Mouse (Mus musculus): ENCODE measurements at regions not wholly inside any gene's neighbourhood (a gene's known extent, or its start where the extent isn't known, plus 50 kb on each side); places are given as distances from the start of the nearest gene placed in this dataset.

DNA sequence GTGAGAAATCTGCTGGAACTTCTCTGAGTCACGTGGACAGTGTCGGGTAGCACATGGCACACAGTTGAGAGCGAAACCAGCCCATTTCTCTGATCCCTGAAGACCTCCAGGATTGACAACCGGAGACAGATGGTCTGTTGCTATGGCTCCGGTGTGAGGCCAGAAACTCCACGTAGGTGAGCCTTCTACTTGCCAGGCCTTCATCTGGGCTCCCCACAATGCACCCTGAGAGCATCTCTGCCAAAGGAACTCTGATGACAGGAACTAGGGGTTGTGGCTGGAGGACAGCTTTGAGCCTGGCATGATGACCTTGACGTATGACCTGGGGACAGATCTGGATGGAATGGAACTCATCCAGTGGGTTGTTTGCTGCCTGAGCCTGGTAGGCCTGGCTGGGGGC is 467.9 kb downstream of the Rnf144a start:
- TF ChIP-seq POLR2A (IDR thresholded peaks at IDR 0.05; ENCODE audit: borderline replicate concordance, low read depth, low read length), result no peak
- TF ChIP-seq CTCF (IDR thresholded peaks at IDR 0.05; ENCODE audit: low read depth, low read length), result no peak

Data from bone marrow macrophage, adult 2 months (primary cell).